Mouse (Mus musculus): ENCODE measurements around the gene Agbl3. TPM values are rescaled to one million over a fixed set of nuclear protein-coding genes. Genes with fewer than 3 reads are reported as not detected.

Gene Agbl3
- total and polyA plus RNA-seq, 2 experiments from 2014 or later: 20.0 to 31.1 TPM

GRCm38 (mm10) chr6:34861546-34862053 is 81.4 kb downstream of the Agbl3 start:
- no peaks in the 10 kb centered on the region for H3K27me3 ChIP-seq (ENCODE audit: insufficient read depth, low read length)
- H3K36me3 ChIP-seq (ENCODE audit: insufficient read depth): no peaks in the 10 kb centered on the region
- H3K4me1 ChIP-seq (ENCODE audit: insufficient read depth): no peaks in the 10 kb centered on the region
- ATAC-seq: no peak
- H3K4me2 ChIP-seq (ENCODE audit: low read depth): no peak overlapping the region
- DNase-seq: no peak
- TF ChIP-seq CTCF (IDR thresholded peaks at IDR 0.05; ENCODE audit: low read depth): no peak
- H3K9ac ChIP-seq: no peak overlapping the region
- H3K9me3 ChIP-seq (ENCODE audit: low read length): no peaks in the 10 kb centered on the region
- H3K27ac ChIP-seq (ENCODE audit: low read depth, low read length): no peak overlapping the region
- no peak overlapping the region for H3K4me3 ChIP-seq (ENCODE audit: low read depth, low read length)
- 93% methylated on average over 11 of the region's 11 CpGs for WGBS

- Histone ChIP-seq H3K27me3 (ENCODE audit: insufficient read depth, low read length) (no peaks in the 10 kb centered on the region), H3K27ac (ENCODE audit: low read depth, low read length) (no peak overlapping the region), H3K9ac (no peak overlapping the region), H3K4me3 (ENCODE audit: low read depth, low read length) (no peak overlapping the region), H3K4me1 (ENCODE audit: insufficient read depth) (no peaks in the 10 kb centered on the region), H3K36me3 (ENCODE audit: insufficient read depth) (no peaks in the 10 kb centered on the region), H3K9me3 (ENCODE audit: low read length) (no peaks in the 10 kb centered on the region), H3K4me2 (ENCODE audit: low read depth) (no peak overlapping the region)
- 93% methylated on average over 6 of the region's 6 CpGs for WGBS
- ATAC-seq (no peak), DNase-seq (no peak)
- no peak for TF ChIP-seq CTCF (IDR thresholded peaks at IDR 0.05; ENCODE audit: low read depth)
Observed at GRCm38 (mm10) chr6:34862381-34862780, 82.1 kb downstream of the Agbl3 start.

- Histone ChIP-seq H3K4me1 (ENCODE audit: insufficient read depth) (no peaks in the 10 kb centered on the region), H3K27me3 (ENCODE audit: insufficient read depth, low read length) (no peaks in the 10 kb centered on the region), H3K27ac (ENCODE audit: low read depth, low read length) (no peak within 1 kb of the TSS), H3K9ac (no peak within 1 kb of the TSS), H3K36me3 (ENCODE audit: insufficient read depth) (no peaks in the 10 kb centered on the region), H3K4me2 (ENCODE audit: low read depth) (no peak within 1 kb of the TSS), H3K4me3 (ENCODE audit: low read depth, low read length) (no peak within 1 kb of the TSS), H3K9me3 (ENCODE audit: low read length) (no peaks in the 10 kb centered on the region)
- no peak for TF ChIP-seq CTCF (IDR thresholded peaks at IDR 0.05; ENCODE audit: low read depth)
- DNase-seq (no peak), ATAC-seq (no peak)
- 73% methylated on average over 11 of the region's 11 CpGs for WGBS
Observed at GRCm38 (mm10) chr6:34862791-34863403, 82.7 kb downstream of the Agbl3 start, which contains the start of gene Tmem140. Gene Tmem140, plus strand, starts transcription at chr6:34863146.

- no peak for TF ChIP-seq CTCF (IDR thresholded peaks at IDR 0.05; ENCODE audit: low read depth)
- Histone ChIP-seq H3K27me3 (ENCODE audit: insufficient read depth, low read length) (no peaks in the 10 kb centered on the region), H3K9ac (no peak overlapping the region), H3K4me1 (ENCODE audit: insufficient read depth) (no peaks in the 10 kb centered on the region), H3K4me3 (ENCODE audit: low read depth, low read length) (no peak overlapping the region), H3K9me3 (ENCODE audit: low read length) (no peaks in the 10 kb centered on the region), H3K36me3 (ENCODE audit: insufficient read depth) (no peaks in the 10 kb centered on the region), H3K4me2 (ENCODE audit: low read depth) (no peak overlapping the region), H3K27ac (ENCODE audit: low read depth, low read length) (no peak overlapping the region)
- DNase-seq: no peak
- no peak for ATAC-seq
- WGBS: 72% methylated on average over 9 of the region's 9 CpGs
Observed at GRCm38 (mm10) chr6:34863786-34864514, 83.7 kb downstream of the Agbl3 start.

GRCm38 (mm10) chr6:34865213-34865612 is 85.0 kb downstream of the Agbl3 start:
- Histone ChIP-seq H3K4me2 (ENCODE audit: low read depth) (no peak overlapping the region), H3K27ac (ENCODE audit: low read depth, low read length) (no peak overlapping the region), H3K4me1 (ENCODE audit: insufficient read depth) (no peaks in the 10 kb centered on the region), H3K9me3 (ENCODE audit: low read length) (no peaks in the 10 kb centered on the region), H3K36me3 (ENCODE audit: insufficient read depth) (no peaks in the 10 kb centered on the region), H3K4me3 (ENCODE audit: low read depth, low read length) (no peak overlapping the region), H3K27me3 (ENCODE audit: insufficient read depth, low read length) (no peaks in the 10 kb centered on the region), H3K9ac (no peak overlapping the region)
- no peak for DNase-seq
- no peak for ATAC-seq
- WGBS: 77% methylated on average over 5 of the region's 5 CpGs
- no peak for TF ChIP-seq CTCF (IDR thresholded peaks at IDR 0.05; ENCODE audit: low read depth)

- no peak for DNase-seq
- H3K27ac ChIP-seq (ENCODE audit: low read depth, low read length): no peak overlapping the region
- WGBS: 74% methylated on average over 7 of the region's 7 CpGs
- no peak overlapping the region for H3K4me2 ChIP-seq (ENCODE audit: low read depth)
- no peak overlapping the region for H3K9ac ChIP-seq
- no peak overlapping the region for H3K4me3 ChIP-seq (ENCODE audit: low read depth, low read length)
- H3K9me3 ChIP-seq (ENCODE audit: low read length): no peaks in the 10 kb centered on the region
- H3K27me3 ChIP-seq (ENCODE audit: insufficient read depth, low read length): no peaks in the 10 kb centered on the region
- no peak for ATAC-seq
- no peaks in the 10 kb centered on the region for H3K4me1 ChIP-seq (ENCODE audit: insufficient read depth)
- no peak for TF ChIP-seq CTCF (IDR thresholded peaks at IDR 0.05; ENCODE audit: low read depth)
- H3K36me3 ChIP-seq (ENCODE audit: insufficient read depth): no peaks in the 10 kb centered on the region
Observed at GRCm38 (mm10) chr6:34865711-34866593, 85.7 kb downstream of the Agbl3 start.

Data from forebrain, postnatal 0 days (tissue).